17 mouse cellular contexts compared by ENCODE assay signal in genomic region chr12:32918683-32919082, GRCm38 (mm10).
"Had no signal": no experiment of that assay in that cellular context is flagged by ENCODE, and none has a peak within 500 bp of the region (broad histone marks: within the 10 kb centered on the region; RNA-seq: fewer than 3 reads in every experiment).

No protein-coding gene starts in this region.

- H3K4me3 ChIP-seq: liver, embryonic 15.5 days; midbrain, embryonic 10.5 days; midbrain, embryonic 13.5 days; midbrain, embryonic 15.5 days; myocyte; neural tube, embryonic 13.5 days; neural tube, embryonic 15.5 days had no signal

- H3K9me3 ChIP-seq: liver, embryonic 15.5 days; midbrain, embryonic 10.5 days; midbrain, embryonic 13.5 days; midbrain, embryonic 15.5 days; neural tube, embryonic 13.5 days; neural tube, embryonic 15.5 days had no signal

- DNase-seq: lung, embryonic 14.5 days; lung, postnatal 10 days; lung, postnatal 4 days; right cerebral cortex, adult 18-20 months; right cerebral cortex, postnatal 25 days; right cerebral cortex, postnatal 4 days; spleen, adult 18-20 months; thymus, adult 18-20 months; thymus, postnatal 14 days; thymus, postnatal 36 days had no signal

- ATAC-seq: midbrain, embryonic 13.5 days; midbrain, embryonic 15.5 days had no signal

- H3K4me2 ChIP-seq: liver, embryonic 15.5 days; lung, embryonic 14.5 days; midbrain, embryonic 13.5 days; midbrain, embryonic 15.5 days; neural tube, embryonic 13.5 days; neural tube, embryonic 15.5 days had no signal

- H3K27me3 ChIP-seq: liver, embryonic 15.5 days; midbrain, embryonic 13.5 days; midbrain, embryonic 15.5 days; neural tube, embryonic 13.5 days; neural tube, embryonic 15.5 days had no signal

- H3K36me3 ChIP-seq: liver, embryonic 15.5 days; midbrain, embryonic 10.5 days; midbrain, embryonic 13.5 days; midbrain, embryonic 15.5 days; neural tube, embryonic 13.5 days; neural tube, embryonic 15.5 days had no signal

- H3K4me1 ChIP-seq: liver, embryonic 15.5 days; midbrain, embryonic 10.5 days; midbrain, embryonic 13.5 days; midbrain, embryonic 15.5 days; neural tube, embryonic 13.5 days; neural tube, embryonic 15.5 days had no signal

- H3K27ac ChIP-seq: liver, embryonic 15.5 days; midbrain, embryonic 10.5 days; midbrain, embryonic 13.5 days; midbrain, embryonic 15.5 days; neural tube, embryonic 13.5 days; neural tube, embryonic 15.5 days had no signal

- H3K9ac ChIP-seq: liver, embryonic 15.5 days; lung, embryonic 14.5 days; midbrain, embryonic 13.5 days; midbrain, embryonic 15.5 days; neural tube, embryonic 13.5 days; neural tube, embryonic 15.5 days had no signal
